Mouse (Mus musculus) left cerebral cortex, postnatal 36 days (tissue): ENCODE results near the gene Clic4. TPM values are rescaled to one million over a fixed set of nuclear protein-coding genes. Genes with fewer than 3 reads are reported as not detected.
A peak's percentile ranks its signal among the peaks of the same experiment; 100 is the strongest.

Source experiments
- DNase-seq, 2 experiments: peaks; one replicate each; pipeline ENCODE4 v3.0.0; 2021 to 2022; ENCODE audit warnings: low spot score in 2 of 2, mixed read lengths in 1 of 2
- intact Hi-C: fragments of 180-260 bp; cut with DNase I; formaldehyde crosslinking; loops from one replicate; pipeline ENCODE4 v1.15.1; 2025
- total RNA-seq, 2 experiments: library from RNA; stranded (reverse); gene quantifications; 2 replicates each; pipeline ENCODE4 v1.2.3; 2021

Clic4 gene
- total RNA-seq, result 10 to 100 TPM; 33.8 to 36.2 TPM

GRCm38 (mm10) chr4:135272640-135273306 is at the start of gene Clic4:
TSS of gene Clic4 (minus strand) at chr4:135272814.
- intact Hi-C loops, result loop anchor here (5.0 kb wide), 2 partner anchors 40 to 50 kb away; no protein-coding TSS in a partner anchor
- DNase-seq, result peak; percentile 92 to 95

GRCm38 (mm10) chr4:135317966-135318365 is 45.4 kb upstream of the Clic4 start:
- intact Hi-C loops, result loop anchor here (2.0 to 5.0 kb wide), 2 partner anchors 99 to 371 kb away; no protein-coding TSS in a partner anchor
- DNase-seq, result peak; percentile 36 to 62

GRCm38 (mm10) chr4:135317539-135317938 is 44.9 kb upstream of the Clic4 start:
- intact Hi-C loops, result loop anchor here (5.0 kb wide), 1 partner anchor 370 kb away; no protein-coding TSS in a partner anchor
- no peak for DNase-seq

GRCm38 (mm10) chr4:135315287-135315686 is 42.7 kb upstream of the Clic4 start:
- DNase-seq, result no peak
- intact Hi-C loops, result loop anchor here (5.0 kb wide), 1 partner anchor 368 kb away; no protein-coding TSS in a partner anchor

GRCm38 (mm10) chr4:135314419-135314832 is 41.8 kb upstream of the Clic4 start:
- intact Hi-C loops, result loop anchor here (5.0 kb wide), 1 partner anchor 42 kb away; the partner anchor contains the start of gene Clic4
- no peak for DNase-seq

GRCm38 (mm10) chr4:135313761-135314241 is 41.2 kb upstream of the Clic4 start:
- no peak for DNase-seq
- intact Hi-C loops, result loop anchor here (5.0 kb wide), 1 partner anchor 42 kb away; the partner anchor contains the start of gene Clic4

GRCm38 (mm10) chr4:135313111-135313691 is 40.6 kb upstream of the Clic4 start:
- no peak for DNase-seq
- intact Hi-C loops, result loop anchor here (5.0 kb wide), 1 partner anchor 41 kb away; the partner anchor contains the start of gene Clic4

- intact Hi-C loops, result loop anchor here (5.0 kb wide), 1 partner anchor 40 kb away; the partner anchor contains the start of gene Clic4
- DNase-seq, result no peak
Measured at GRCm38 (mm10) chr4:135312706-135313105, 40.1 kb upstream of the Clic4 start.

- no peak for DNase-seq
- intact Hi-C loops, result loop anchor here (5.0 kb wide), 1 partner anchor 38 kb away; the partner anchor contains the start of gene Clic4
Measured at GRCm38 (mm10) chr4:135310371-135310770, 37.8 kb upstream of the Clic4 start.

- intact Hi-C loops, result loop anchor here (5.0 kb wide), 1 partner anchor 37 kb away; the partner anchor contains the start of gene Clic4
- no peak for DNase-seq
Measured at GRCm38 (mm10) chr4:135309726-135310125, 37.1 kb upstream of the Clic4 start.

GRCm38 (mm10) chr4:135309112-135309659 is 36.6 kb upstream of the Clic4 start:
- intact Hi-C loops, result no loop called here
- DNase-seq, result no peak

GRCm38 (mm10) chr4:135306971-135307632 is 34.5 kb upstream of the Clic4 start:
- intact Hi-C loops, result no loop called here
- no peak for DNase-seq

- no peak for DNase-seq
- intact Hi-C loops, result no loop called here
Measured at GRCm38 (mm10) chr4:135306533-135306932, 33.9 kb upstream of the Clic4 start.

- intact Hi-C loops, result no loop called here
- DNase-seq, result no peak
Measured at GRCm38 (mm10) chr4:135302261-135302660, 29.6 kb upstream of the Clic4 start.

- DNase-seq, result no peak
- intact Hi-C loops, result no loop called here
Measured at GRCm38 (mm10) chr4:135301166-135301565, 28.6 kb upstream of the Clic4 start.

- no peak for DNase-seq
- intact Hi-C loops, result no loop called here
Measured at GRCm38 (mm10) chr4:135300248-135301041, 27.8 kb upstream of the Clic4 start.

- DNase-seq, result no peak
- intact Hi-C loops, result no loop called here
Measured at GRCm38 (mm10) chr4:135298680-135299079, 26.1 kb upstream of the Clic4 start.

- intact Hi-C loops, result no loop called here
Measured at GRCm38 (mm10) chr4:135297931-135298546, 25.4 kb upstream of the Clic4 start.

More at GRCm38 (mm10) chr4:135297931-135298546, 25.4 kb upstream of the Clic4 start:
- DNase-seq, result peak; percentile 54 to 58
